Mouse (Mus musculus): Measurements from ENCODE around the gene Cd52. TPM values are rescaled to one million over a fixed set of nuclear protein-coding genes. Genes with fewer than 3 reads are reported as not detected.

The Cd52 gene
- total RNA-seq, 2 experiments from 2014 or later: 1.6 to 3.4 TPM

GRCm38 (mm10) chr4:134120192-134120805, 25.4 kb upstream of the Cd52 start:
- DNase-seq (ENCODE audit: low spot score in 2 of 2): no peak
- intact Hi-C loops (cut with DNase I): no loop called here

GRCm38 (mm10) chr4:134119644-134120043, 24.8 kb upstream of the Cd52 start:
- intact Hi-C loops (cut with DNase I): no loop called here
- no peak for DNase-seq (ENCODE audit: low spot score in 2 of 2)

GRCm38 (mm10) chr4:134119042-134119441, 24.2 kb upstream of the Cd52 start:
- no peak for DNase-seq (ENCODE audit: low spot score in 2 of 2)
- intact Hi-C loops (cut with DNase I): no loop called here

- no peak for DNase-seq (ENCODE audit: low spot score in 2 of 2)
- intact Hi-C loops (cut with DNase I): no loop called here
Measured at GRCm38 (mm10) chr4:134118126-134118800, 23.4 kb upstream of the Cd52 start.

GRCm38 (mm10) chr4:134117012-134117411, 22.1 kb upstream of the Cd52 start:
- intact Hi-C loops (cut with DNase I): no loop called here
- DNase-seq (ENCODE audit: low spot score in 2 of 2): no peak

- intact Hi-C loops (cut with DNase I): no loop called here
- DNase-seq (ENCODE audit: low spot score in 2 of 2): no peak
Measured at GRCm38 (mm10) chr4:134116501-134116900, 21.6 kb upstream of the Cd52 start.

- DNase-seq (ENCODE audit: low spot score in 2 of 2): no peak
- intact Hi-C loops (cut with DNase I): no loop called here
Measured at GRCm38 (mm10) chr4:134115215-134116144, 20.6 kb upstream of the Cd52 start.

GRCm38 (mm10) chr4:134114038-134114437, 19.2 kb upstream of the Cd52 start:
- DNase-seq (ENCODE audit: low spot score in 2 of 2): no peak
- intact Hi-C loops (cut with DNase I): no loop called here

GRCm38 (mm10) chr4:134113356-134113994, 18.6 kb upstream of the Cd52 start:
- no peak for DNase-seq (ENCODE audit: low spot score in 2 of 2)
- intact Hi-C loops (cut with DNase I): no loop called here

GRCm38 (mm10) chr4:134112403-134112802, 17.5 kb upstream of the Cd52 start:
- DNase-seq (ENCODE audit: low spot score in 2 of 2): no peak
- intact Hi-C loops (cut with DNase I): no loop called here

- DNase-seq (ENCODE audit: low spot score in 2 of 2): no peak
- intact Hi-C loops (cut with DNase I): no loop called here
Measured at GRCm38 (mm10) chr4:134110653-134111052, 15.8 kb upstream of the Cd52 start.

- no peak for DNase-seq (ENCODE audit: low spot score in 2 of 2)
- intact Hi-C loops (cut with DNase I): no loop called here
Measured at GRCm38 (mm10) chr4:134108196-134108595, 13.3 kb upstream of the Cd52 start.

- intact Hi-C loops (cut with DNase I): loop anchor here (1.0 kb wide), 1 partner anchor 17 kb away; no protein-coding TSS in a partner anchor
- peak; percentile 46 to 91 for DNase-seq (ENCODE audit: low spot score in 2 of 2)
Measured at GRCm38 (mm10) chr4:134107730-134108129, 12.8 kb upstream of the Cd52 start.

GRCm38 (mm10) chr4:134106105-134106504, 11.2 kb upstream of the Cd52 start:
- intact Hi-C loops (cut with DNase I): no loop called here

GRCm38 (mm10) chr4:134102742-134103119, 7.8 kb upstream of the Cd52 start:
- DNase-seq (ENCODE audit: low spot score in 2 of 2): no peak
- intact Hi-C loops (cut with DNase I): no loop called here

More at GRCm38 (mm10) chr4:134106105-134106504, 11.2 kb upstream of the Cd52 start:
- no peak for DNase-seq (ENCODE audit: low spot score in 2 of 2)

GRCm38 (mm10) chr4:134101979-134102741, 7.3 kb upstream of the Cd52 start, which contains the start of gene Ubxn11:
Gene Ubxn11 (plus strand): TSS chr4:134102570.
- peak; percentile 91 to 97 for DNase-seq (ENCODE audit: low spot score in 2 of 2)

GRCm38 (mm10) chr4:134100245-134100644, 5.4 kb upstream of the Cd52 start:
- DNase-seq (ENCODE audit: low spot score in 2 of 2): no peak
- intact Hi-C loops (cut with DNase I): no loop called here

More at GRCm38 (mm10) chr4:134101979-134102741, 7.3 kb upstream of the Cd52 start, which contains the start of gene Ubxn11:
- intact Hi-C loops (cut with DNase I): no loop called here

- intact Hi-C loops (cut with DNase I): no loop called here
- peak in 1 of 2 experiments; percentile 50 for DNase-seq (ENCODE audit: low spot score in 2 of 2)
Measured at GRCm38 (mm10) chr4:134098628-134099027, 3.7 kb upstream of the Cd52 start.

GRCm38 (mm10) chr4:134097015-134097608, 2.2 kb upstream of the Cd52 start:
- no peak for DNase-seq (ENCODE audit: low spot score in 2 of 2)
- intact Hi-C loops (cut with DNase I): no loop called here
